Mouse (Mus musculus): ENCODE results near the gene Cdc20.

The Cdc20 gene

GRCm38 (mm10) chr4:118436820-118437603, at the start of gene Cdc20:
Gene Cdc20, minus strand, starts transcription at chr4:118437352.
- peak; percentile 87 for DNase-seq (ENCODE audit: low read depth)

GRCm38 (mm10) chr4:118476773-118477530, 39.8 kb upstream of the Cdc20 start:
- no peak for DNase-seq (ENCODE audit: low read depth)

- DNase-seq (ENCODE audit: low read depth), result no peak
These were observed 35.5 kb upstream of the Cdc20 start for GRCm38 (mm10) chr4:118472687-118473086.

GRCm38 (mm10) chr4:118471281-118471680, 34.1 kb upstream of the Cdc20 start:
- DNase-seq (ENCODE audit: low read depth), result no peak

- peak; percentile 23 for DNase-seq (ENCODE audit: low read depth)
These were observed 28.6 kb upstream of the Cdc20 start for GRCm38 (mm10) chr4:118465697-118466163.

- DNase-seq (ENCODE audit: low read depth), result no peak
These were observed 27.8 kb upstream of the Cdc20 start for GRCm38 (mm10) chr4:118464956-118465355.

GRCm38 (mm10) chr4:118457345-118457975, 20.3 kb upstream of the Cdc20 start, which contains the start of gene Mpl:
Gene Mpl, minus strand, starts transcription at chr4:118457513.
- no peak for DNase-seq (ENCODE audit: low read depth)

GRCm38 (mm10) chr4:118446415-118447153, 9.4 kb upstream of the Cdc20 start:
- DNase-seq (ENCODE audit: low read depth), result no peak

- DNase-seq (ENCODE audit: low read depth), result no peak
These were observed 8.7 kb upstream of the Cdc20 start for GRCm38 (mm10) chr4:118445781-118446414.

- no peak for DNase-seq (ENCODE audit: low read depth)
These were observed 7.9 kb upstream of the Cdc20 start for GRCm38 (mm10) chr4:118445088-118445487.

- no peak for DNase-seq (ENCODE audit: low read depth)
These were observed 689 bp upstream of the Cdc20 start for GRCm38 (mm10) chr4:118437829-118438253.

GRCm38 (mm10) chr4:118432332-118432731, 4.8 kb downstream of the Cdc20 start:
- no peak for DNase-seq (ENCODE audit: low read depth)

GRCm38 (mm10) chr4:118429215-118429895, 7.8 kb downstream of the Cdc20 start:
- no peak for DNase-seq (ENCODE audit: low read depth)

- no peak for DNase-seq (ENCODE audit: low read depth)
These were observed 8.5 kb downstream of the Cdc20 start for GRCm38 (mm10) chr4:118428531-118429214.

- DNase-seq (ENCODE audit: low read depth), result peak; percentile 72
These were observed 9.2 kb downstream of the Cdc20 start, which contains the start of gene Elovl1 for GRCm38 (mm10) chr4:118427768-118428451. Gene Elovl1, plus strand, starts transcription at chr4:118428093.

- no peak for DNase-seq (ENCODE audit: low read depth)
These were observed 9.8 kb downstream of the Cdc20 start for GRCm38 (mm10) chr4:118427415-118427767.

- DNase-seq (ENCODE audit: low read depth), result no peak
These were observed 11.8 kb downstream of the Cdc20 start for GRCm38 (mm10) chr4:118425374-118425773.

- no peak for DNase-seq (ENCODE audit: low read depth)
These were observed 12.5 kb downstream of the Cdc20 start for GRCm38 (mm10) chr4:118424541-118425160.

GRCm38 (mm10) chr4:118421384-118421783, 15.8 kb downstream of the Cdc20 start:
- DNase-seq (ENCODE audit: low read depth), result no peak
